ENCODE assay signal across 8 mouse cellular contexts in genomic region chr14:60250879-60251278, GRCm38 (mm10). TPM values are rescaled to one million over a fixed set of nuclear protein-coding genes. Genes with fewer than 3 reads are reported as not detected.
DNase-seq lines count a peak whose midpoint lies in the region; ATAC-seq and TF ChIP-seq lines count a peak whose summit lies in the region.

No protein-coding gene starts in this region.

- intact Hi-C loops in heart, adult 2 months (cut with DNase I), result loop anchor here (1.0 to 10.0 kb wide), 3 partner anchors 14 to 924 kb away; partner anchors contain the start of genes Mipep and Mtmr6
- intact Hi-C loops in heart, postnatal 36 days (cut with DNase I), result loop anchor here (1.0 to 10.0 kb wide), 2 partner anchors 16 to 444 kb away; no protein-coding TSS in a partner anchor

- H3K9me3 ChIP-seq in intestine, embryonic 15.5 days, result no peaks in the 10 kb centered on the region
- no peaks in the 10 kb centered on the region for H3K9me3 ChIP-seq in midbrain, postnatal 0 days (ENCODE audit: low read length)

- ATAC-seq in intestine, embryonic 15.5 days, result peak; percentile 52
- peak; percentile 82 for ATAC-seq in midbrain, postnatal 0 days (ENCODE audit: low FRiP score)

- under 1% methylated on average over 39 of the region's 39 CpGs for WGBS in heart, adult 2 months
- under 1% methylated on average over 39 of the region's 39 CpGs for WGBS in intestine, embryonic 15.5 days
- under 1% methylated on average over 39 of the region's 39 CpGs for WGBS in midbrain, postnatal 0 days

- no peak for TF ChIP-seq CTCF in heart, adult 2 months (IDR thresholded peaks at IDR 0.05)
- TF ChIP-seq CTCF in midbrain, postnatal 0 days (IDR thresholded peaks at IDR 0.05), result no peak; the same call in 1 of the 2 replicates

- no peak for TF ChIP-seq POLR2A in heart, adult 2 months (IDR thresholded peaks at IDR 0.05; ENCODE audit: insufficient read depth, low read depth, low read length)

- H3K79me2 ChIP-seq in heart, adult 2 months (replicated peaks; ENCODE audit: control insufficient read depth, insufficient read depth, low read length), result peaks cover 4% of the 10 kb centered on the region

- H3K36me3 ChIP-seq in heart, adult 2 months (ENCODE audit: control insufficient read depth, insufficient read depth, low read length), result no peaks in the 10 kb centered on the region
- no peaks in the 10 kb centered on the region for H3K36me3 ChIP-seq in intestine, embryonic 15.5 days
- H3K36me3 ChIP-seq in midbrain, postnatal 0 days (ENCODE audit: insufficient read depth, low read length), result no peaks in the 10 kb centered on the region

- H3K4me3 ChIP-seq in heart, adult 2 months, result peak overlapping the region; percentile 98
- peak overlapping the region; percentile 99 for H3K4me3 ChIP-seq in intestine, embryonic 15.5 days (replicated peaks)
- peak overlapping the region; percentile 74 for H3K4me3 ChIP-seq in midbrain, postnatal 0 days (ENCODE audit: low read depth, low read length)

- H3K4me1 ChIP-seq in heart, adult 2 months (ENCODE audit: control insufficient read depth, insufficient read depth, low read length), result no peaks in the 10 kb centered on the region; the same call in none of the 2 replicates
- H3K4me1 ChIP-seq in intestine, embryonic 15.5 days (replicated peaks), result no peaks in the 10 kb centered on the region; the same call in 1 of the 2 replicates
- H3K4me1 ChIP-seq in midbrain, postnatal 0 days (ENCODE audit: insufficient read depth, low read length), result peaks cover 3% of the 10 kb centered on the region; the same call in 1 of the 2 replicates

- no peaks in the 10 kb centered on the region for H3K27me3 ChIP-seq in heart, adult 2 months (ENCODE audit: control insufficient read depth, insufficient read depth, low read length)
- H3K27me3 ChIP-seq in intestine, embryonic 15.5 days (replicated peaks), result no peaks in the 10 kb centered on the region
- no peaks in the 10 kb centered on the region for H3K27me3 ChIP-seq in midbrain, postnatal 0 days (ENCODE audit: insufficient read depth, low read length)

- H3K27ac ChIP-seq in heart, adult 2 months, result peak overlapping the region; percentile 93
- peak overlapping the region; percentile 83 for H3K27ac ChIP-seq in intestine, embryonic 15.5 days
- H3K27ac ChIP-seq in midbrain, postnatal 0 days (ENCODE audit: low read depth, low read length), result peak overlapping the region; percentile 97

- H3K9ac ChIP-seq in heart, adult 2 months (ENCODE audit: low read depth, low read length), result peak overlapping the region; percentile 90
- H3K9ac ChIP-seq in intestine, embryonic 15.5 days, result peak overlapping the region; percentile 94
- H3K9ac ChIP-seq in midbrain, postnatal 0 days (replicated peaks; ENCODE audit: low read length, poor library complexity, severe bottlenecking), result peak overlapping the region; percentile 100

- no peak for DNase-seq in heart, adult 2 months
- DNase-seq in heart, postnatal 36 days, result no peak
- peak; percentile 26 for DNase-seq in 416B (ENCODE audit: low read depth)
- peak; percentile 77 for DNase-seq in embryo, embryonic 11 days
- peak; percentile 58 for DNase-seq in midbrain, postnatal 0 days (ENCODE audit: low spot score)
- DNase-seq in gastrocnemius, adult 18-20 months (ENCODE audit: low spot score), result no peak
- no peak for DNase-seq in left cerebral cortex, adult 9 months (ENCODE audit: low spot score in 2 of 2)

- no peak for TF ChIP-seq EP300 in heart, adult 2 months (IDR thresholded peaks at IDR 0.05; ENCODE audit: insufficient read depth, low read depth, low read length)

- H3K4me2 ChIP-seq in intestine, embryonic 15.5 days (replicated peaks), result peak overlapping the region; percentile 63
- peak overlapping the region; percentile 68 for H3K4me2 ChIP-seq in midbrain, postnatal 0 days (ENCODE audit: low read depth, low read length, poor library complexity, severe bottlenecking)

RNA-seq across cellular contexts. Expression of gene Nupl1, which starts 0.4 kb away (rescaled TPM):
- total RNA-seq in heart, adult 2 months (2021), result not detected
- polyA plus RNA-seq in heart, adult 2 months (2012; rRNA removed), result 0.15 TPM in 1 of 2 replicates, not detected in the other
- total RNA-seq in heart, postnatal 36 days (2021), result not detected
- polyA plus RNA-seq in intestine, embryonic 15.5 days (2015; fragmentation: Nextera tagmentation; extraction: Ambion mirVana), result 0.05 and 0.16 TPM in 2 replicates
- 0.05 and 0.16 TPM in 2 replicates for total RNA-seq in midbrain, postnatal 0 days (2014; rRNA removed)
- polyA plus RNA-seq in midbrain, postnatal 0 days (2015; fragmentation: Nextera tagmentation; extraction: Ambion mirVana), result 0.07 TPM in 1 of 2 replicates, not detected in the other
- not detected for total RNA-seq in gastrocnemius, adult 18-20 months (2021)

RNA-seq across cellular contexts. Expression of gene Gm49336, which starts 0.4 kb away (rescaled TPM):
- 10 to 100 TPM; 27.2 to 27.3 TPM for total RNA-seq in heart, adult 2 months (2021)
- polyA plus RNA-seq in heart, adult 2 months (2012; rRNA removed), result 8.8 and 17.5 TPM in 2 replicates
- 10 to 100 TPM; 28.4 to 30.9 TPM for total RNA-seq in heart, postnatal 36 days (2021)
- polyA plus RNA-seq in intestine, embryonic 15.5 days (2015; fragmentation: Nextera tagmentation; extraction: Ambion mirVana), result 42.2 and 47.8 TPM in 2 replicates
- total RNA-seq in midbrain, postnatal 0 days (2014; rRNA removed), result 115 and 137 TPM in 2 replicates
- 36.9 and 37.5 TPM in 2 replicates for polyA plus RNA-seq in midbrain, postnatal 0 days (2015; fragmentation: Nextera tagmentation; extraction: Ambion mirVana)
- 10 to 100 TPM; 30.1 to 32.6 TPM for total RNA-seq in gastrocnemius, adult 18-20 months (2021)

RNA-seq across cellular contexts. Expression of gene Mtmr6, which starts 14.1 kb away (rescaled TPM):
- 10 to 100 TPM; 29.1 to 31.0 TPM for total RNA-seq in heart, adult 2 months (2021)
- 17.4 and 32.8 TPM in 2 replicates for polyA plus RNA-seq in heart, adult 2 months (2012; rRNA removed)
- 10 to 100 TPM; 31.4 TPM for total RNA-seq in heart, postnatal 36 days (2021)
- 26.3 and 27.8 TPM in 2 replicates for polyA plus RNA-seq in intestine, embryonic 15.5 days (2015; fragmentation: Nextera tagmentation; extraction: Ambion mirVana)
- total RNA-seq in midbrain, postnatal 0 days (2014; rRNA removed), result 36.1 and 38.6 TPM in 2 replicates
- 57.7 and 58.6 TPM in 2 replicates for polyA plus RNA-seq in midbrain, postnatal 0 days (2015; fragmentation: Nextera tagmentation; extraction: Ambion mirVana)
- 10 to 100 TPM; 45.6 to 47.5 TPM for total RNA-seq in gastrocnemius, adult 18-20 months (2021)

RNA-seq across cellular contexts. Expression of gene Atp8a2, which starts 53.9 kb away (rescaled TPM):
- total RNA-seq in heart, adult 2 months (2021), result 1 to 10 TPM; 3.1 to 4.3 TPM
- polyA plus RNA-seq in heart, adult 2 months (2012; rRNA removed), result 1.8 and 2.2 TPM in 2 replicates
- 1 to 10 TPM; 4.4 to 5.0 TPM for total RNA-seq in heart, postnatal 36 days (2021)
- 7.0 and 9.2 TPM in 2 replicates for polyA plus RNA-seq in intestine, embryonic 15.5 days (2015; fragmentation: Nextera tagmentation; extraction: Ambion mirVana)
- 65.9 and 81.7 TPM in 2 replicates for total RNA-seq in midbrain, postnatal 0 days (2014; rRNA removed)
- polyA plus RNA-seq in midbrain, postnatal 0 days (2015; fragmentation: Nextera tagmentation; extraction: Ambion mirVana), result 36.0 and 43.0 TPM in 2 replicates
- under 1 TPM; 0.64 TPM for total RNA-seq in gastrocnemius, adult 18-20 months (2021)

Comparison
In these comparisons a context has a peak if more than half of its experiments do, and no peak if none do; other contexts are left out.
1. DNase-seq: peak in 416B (single experiment), embryo, embryonic 11 days (single experiment) and midbrain, postnatal 0 days (single experiment); none in heart, adult 2 months (0 of 2), heart, postnatal 36 days (0 of 2), gastrocnemius, adult 18-20 months (single experiment) and left cerebral cortex, adult 9 months (0 of 2).
2. Peak in every context shown above with its lines, with median percentiles within 50 percentile points of each other: H3K27ac ChIP-seq, H3K4me3 ChIP-seq and H3K9ac ChIP-seq.